Mouse (Mus musculus): ENCODE measurements around the gene Gm44596.

Gene Gm44596

DNA sequence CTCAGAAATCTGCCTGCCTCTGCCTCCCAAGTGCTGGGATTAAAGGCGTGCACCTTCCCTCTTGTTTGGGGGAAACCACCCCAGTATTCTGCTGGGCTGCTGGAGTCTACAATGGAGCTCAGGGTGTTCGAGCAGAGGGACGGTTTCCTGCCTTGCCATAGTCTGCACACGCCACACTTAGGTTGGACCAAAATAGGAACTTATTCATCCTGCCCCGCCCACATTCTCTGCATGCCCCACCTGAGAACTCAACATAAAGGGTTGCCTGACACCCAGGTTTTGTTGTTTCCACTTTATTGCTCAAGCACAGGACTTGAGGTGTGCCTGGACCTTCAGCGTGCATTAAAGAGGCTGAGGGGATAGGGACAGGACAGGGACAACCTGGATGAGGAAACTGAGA, 54.5 kb downstream of the Gm44596 start:
- peak in 1 of 2 experiments; percentile 1 for DNase-seq

DNA sequence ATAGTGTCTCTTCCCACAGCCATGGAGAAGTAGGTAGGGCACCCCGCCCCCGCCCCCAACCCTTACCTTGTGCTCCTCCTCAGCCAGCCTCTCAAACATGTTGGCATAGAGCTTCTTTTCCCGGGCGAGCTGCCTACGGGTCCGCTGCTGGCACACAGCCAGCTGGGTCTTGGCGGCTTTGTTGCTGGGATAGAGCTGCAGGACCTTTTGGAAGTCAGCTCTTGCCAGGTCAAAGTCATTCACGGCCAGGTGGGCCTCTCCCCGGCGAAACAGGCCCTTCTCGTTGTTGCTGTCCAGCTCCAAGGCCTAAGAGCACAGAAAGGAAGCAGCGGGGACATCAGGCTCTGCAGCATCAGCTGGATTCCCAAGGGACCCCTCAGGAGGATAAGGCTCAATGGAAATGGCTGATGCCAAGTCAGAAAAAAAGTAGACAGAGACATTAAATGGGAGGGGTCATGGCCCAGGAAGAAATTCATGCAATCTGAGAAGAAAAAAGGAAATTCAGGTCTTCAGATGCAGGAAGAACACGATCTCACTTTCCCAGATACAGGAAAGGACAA, 57.1 kb downstream of the Gm44596 start:
- DNase-seq: peak; percentile 58 to 71

DNA sequence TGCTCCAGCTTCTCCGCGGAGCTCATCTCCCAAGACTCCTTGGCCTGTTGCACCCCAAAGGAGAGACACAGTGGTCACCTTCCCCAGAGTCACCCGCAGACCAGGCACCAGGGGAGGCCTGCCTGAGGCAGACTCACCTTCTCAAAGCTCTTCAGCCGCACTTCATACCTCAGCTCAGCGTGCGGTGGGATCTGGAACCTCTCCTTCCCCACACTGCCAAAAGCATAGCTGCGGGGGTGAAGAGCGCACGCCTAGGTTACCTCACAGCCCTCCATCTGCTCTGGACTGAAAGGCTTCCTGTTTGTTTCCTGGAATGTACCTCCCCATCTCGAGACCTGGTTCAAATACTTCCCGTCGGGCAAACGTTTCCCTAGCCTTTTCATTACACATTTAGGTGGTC, 58.3 kb downstream of the Gm44596 start:
- DNase-seq: peak; percentile 67 to 74

- DNase-seq: peak; percentile 71 to 79
Observed at GRCm38 (mm10) chr6:128435474-128435873, 60.2 kb downstream of the Gm44596 start.

GRCm38 (mm10) chr6:128436356-128437005, 61.2 kb downstream of the Gm44596 start:
- no peak for DNase-seq

DNA sequence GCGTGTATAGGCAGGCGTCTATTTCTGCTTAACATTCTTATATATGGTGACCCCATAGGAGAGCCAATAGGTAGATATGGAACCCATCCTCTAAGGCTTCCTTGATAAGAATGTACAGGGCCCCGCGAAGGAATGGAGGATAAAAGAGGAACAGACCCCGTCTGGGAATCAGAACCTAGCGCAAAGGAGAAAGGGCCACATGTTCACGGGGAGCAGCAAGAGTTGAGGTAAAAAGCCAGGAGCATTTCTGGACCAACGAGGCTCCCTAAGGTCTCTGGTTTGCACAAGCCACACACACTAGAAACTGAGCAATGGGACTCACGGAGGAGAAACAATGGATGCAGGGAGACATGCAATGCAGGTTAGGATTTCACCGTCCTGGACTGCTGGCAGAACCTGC, 62.0 kb downstream of the Gm44596 start:
- no peak for DNase-seq

- DNase-seq: peak; percentile 78 to 80
Observed at GRCm38 (mm10) chr6:128437731-128438316, 62.5 kb downstream of the Gm44596 start.

DNA sequence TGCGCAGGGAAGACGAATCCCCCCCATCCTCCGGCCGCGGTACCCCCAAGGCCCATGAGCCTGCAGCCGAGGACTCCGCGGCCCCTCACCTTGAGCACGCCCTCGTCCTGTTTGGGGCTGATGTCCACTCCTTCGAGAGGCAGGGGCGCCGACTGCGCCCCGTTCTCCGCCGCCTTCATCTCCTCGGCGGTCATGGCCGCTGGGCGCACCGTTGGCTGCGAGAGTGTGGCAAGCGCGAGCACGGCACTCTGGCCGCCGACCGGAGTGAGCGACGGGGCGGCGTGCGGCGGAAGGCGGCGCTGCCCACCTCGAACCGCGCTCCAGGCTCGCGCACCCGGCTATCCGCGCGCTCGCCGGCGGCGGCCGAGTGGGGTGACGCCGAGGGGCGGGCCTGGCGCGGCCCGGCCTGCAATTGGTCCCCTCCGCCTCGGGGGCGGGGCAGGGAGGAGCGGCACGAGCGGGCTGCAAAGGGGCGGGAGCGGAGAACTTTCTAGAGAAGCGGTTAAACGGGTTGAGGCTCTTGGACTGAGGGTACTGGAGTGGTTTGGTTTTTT, 63.1 kb downstream of the Gm44596 start, which contains the start of gene Fkbp4:
Gene Fkbp4 (minus strand): TSS at position 361 of the 554 bp plus-strand sequence.
- peak; percentile 96 to 98 for DNase-seq

GRCm38 (mm10) chr6:128438871-128439341, 63.6 kb downstream of the Gm44596 start:
- DNase-seq: peak; percentile 30 to 56

DNA sequence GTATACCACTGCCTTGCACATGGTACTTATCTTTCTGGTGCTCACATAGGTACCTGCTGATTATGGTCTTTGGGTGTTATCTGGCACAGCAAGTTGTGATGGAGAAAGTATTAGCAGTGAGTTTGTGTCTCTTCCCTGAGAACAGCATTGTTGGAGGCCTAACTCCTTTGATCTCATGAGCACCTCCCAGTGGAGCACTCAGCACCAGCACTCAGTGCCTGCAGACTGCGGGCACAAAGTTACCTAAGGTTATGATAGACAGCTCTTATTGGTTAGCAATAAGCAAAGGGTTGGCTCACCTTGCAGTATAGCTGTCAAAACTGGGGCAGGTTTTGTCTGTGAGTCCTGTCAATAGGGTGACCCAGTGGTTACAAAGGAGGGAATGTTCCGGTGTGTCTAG, 64.9 kb downstream of the Gm44596 start:
- no peak for DNase-seq

- peak; percentile 65 to 78 for DNase-seq
Observed at GRCm38 (mm10) chr6:128445761-128446535, 70.6 kb downstream of the Gm44596 start.

DNA sequence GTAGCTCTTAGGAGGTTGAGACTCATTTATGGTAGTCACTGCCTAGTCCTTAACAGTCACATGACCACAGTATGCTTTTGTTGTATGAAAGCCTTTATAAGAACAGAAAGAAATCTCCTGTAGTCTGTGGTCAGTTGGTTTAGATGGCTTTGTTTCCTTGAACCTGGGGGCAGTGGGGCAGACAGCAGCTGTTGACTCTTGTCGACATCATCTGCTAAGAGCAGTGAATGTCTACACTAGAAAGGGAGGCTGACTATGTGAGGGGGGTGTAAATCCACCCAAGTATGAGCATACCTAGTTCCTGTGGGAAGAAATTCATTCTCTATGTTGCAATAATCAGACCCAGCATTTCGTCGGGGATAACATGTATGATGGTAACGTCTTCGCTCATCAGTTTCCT, 71.8 kb downstream of the Gm44596 start:
- no peak for DNase-seq

DNA sequence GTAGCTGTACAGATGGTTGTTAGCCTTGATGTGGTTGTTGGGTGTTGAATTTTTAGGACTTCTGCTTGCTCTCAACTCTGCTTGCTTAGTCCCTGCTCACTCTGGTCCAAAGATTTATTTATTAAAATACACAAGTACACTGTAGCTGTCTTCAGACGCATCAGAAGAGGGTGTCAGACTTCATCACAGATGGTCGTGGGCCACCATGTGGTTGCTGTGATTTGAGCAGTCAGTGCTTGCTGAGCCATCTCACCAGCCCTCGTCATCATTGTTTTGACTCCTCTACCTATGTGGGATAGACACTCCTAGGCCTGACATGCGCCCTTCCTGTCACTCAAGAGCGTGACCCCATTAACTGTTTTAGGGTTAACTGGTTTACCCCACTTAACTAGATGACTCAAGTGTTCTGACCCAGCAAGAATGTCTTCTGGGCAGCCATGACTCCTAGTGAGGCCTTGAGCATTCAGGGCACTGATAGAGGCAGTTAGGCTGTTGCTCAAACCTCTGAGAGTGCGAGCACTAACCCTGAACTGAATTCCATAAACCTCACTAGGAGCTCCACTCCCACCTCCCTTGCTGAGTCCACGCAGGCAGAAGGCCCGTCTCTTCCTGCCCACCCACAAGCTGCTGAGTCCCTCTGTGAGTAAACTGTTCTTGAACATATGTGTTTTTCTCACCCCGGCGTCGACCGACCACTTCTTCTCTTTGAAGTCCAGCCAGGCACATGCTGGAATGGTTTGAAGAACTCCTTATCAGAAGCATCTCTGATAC, 80.7 kb downstream of the Gm44596 start:
- DNase-seq: no peak
